Mouse (Mus musculus): Measurements from ENCODE around the gene Fgfr2. TPM values are rescaled to one million over a fixed set of nuclear protein-coding genes. Genes with fewer than 3 reads are reported as not detected.
A peak's percentile ranks its signal among the peaks of the same experiment; 100 is the strongest.

Fgfr2 gene
- polyA plus RNA-seq, 1 experiment from 2014 or later = 47.9 TPM

- H3K9ac ChIP-seq = no peak overlapping the region
- no peak overlapping the region for H3K4me2 ChIP-seq
- H3K27ac ChIP-seq = no peak overlapping the region
- H3K27me3 ChIP-seq = no peaks in the 10 kb centered on the region
- 88% methylated on average over 5 of the region's 5 CpGs for WGBS
- no peak for ATAC-seq
- no peak overlapping the region for H3K4me3 ChIP-seq
- no peaks in the 10 kb centered on the region for H3K9me3 ChIP-seq (replicated peaks)
- no peaks in the 10 kb centered on the region for H3K36me3 ChIP-seq (ENCODE audit: poor library complexity, severe bottlenecking)
- no peaks in the 10 kb centered on the region for H3K4me1 ChIP-seq
Observed at GRCm38 (mm10) chr7:130786708-130787107, 2336.4 kb downstream of the Fgfr2 start.

DNA sequence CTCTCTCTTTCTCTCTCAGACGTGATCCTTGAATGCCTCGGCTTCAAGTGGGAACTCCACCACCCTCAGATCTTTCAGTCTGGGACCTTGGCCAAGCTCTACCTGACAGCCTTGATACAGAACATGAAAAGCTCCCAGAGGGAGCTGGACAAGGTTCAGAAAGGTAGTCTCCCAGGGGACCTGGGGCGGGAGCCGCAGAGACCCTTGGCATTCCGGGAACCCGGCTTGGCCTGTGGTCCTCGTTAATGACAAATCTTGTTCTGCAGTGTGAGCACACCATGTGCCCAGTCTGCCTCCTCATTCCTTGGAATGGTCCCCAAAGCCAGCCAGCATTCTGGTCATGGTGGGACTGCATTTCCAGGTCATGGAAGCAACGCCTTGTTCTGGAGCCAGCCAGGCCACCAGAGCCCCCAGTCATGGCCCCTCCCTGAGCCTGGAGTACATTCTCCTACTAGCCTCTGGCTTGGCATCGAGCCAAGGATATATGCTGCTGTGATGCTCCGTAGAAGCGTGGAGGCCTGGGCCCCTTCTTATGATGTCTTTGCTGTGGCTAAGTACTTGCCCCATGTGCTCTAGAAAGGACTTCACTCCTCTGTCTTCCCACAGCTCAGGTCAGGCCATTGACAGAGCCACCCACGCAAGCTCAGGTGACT lies 2337.1 kb downstream of the Fgfr2 start:
- WGBS = 77% methylated on average over 12 of the region's 12 CpGs

DNA sequence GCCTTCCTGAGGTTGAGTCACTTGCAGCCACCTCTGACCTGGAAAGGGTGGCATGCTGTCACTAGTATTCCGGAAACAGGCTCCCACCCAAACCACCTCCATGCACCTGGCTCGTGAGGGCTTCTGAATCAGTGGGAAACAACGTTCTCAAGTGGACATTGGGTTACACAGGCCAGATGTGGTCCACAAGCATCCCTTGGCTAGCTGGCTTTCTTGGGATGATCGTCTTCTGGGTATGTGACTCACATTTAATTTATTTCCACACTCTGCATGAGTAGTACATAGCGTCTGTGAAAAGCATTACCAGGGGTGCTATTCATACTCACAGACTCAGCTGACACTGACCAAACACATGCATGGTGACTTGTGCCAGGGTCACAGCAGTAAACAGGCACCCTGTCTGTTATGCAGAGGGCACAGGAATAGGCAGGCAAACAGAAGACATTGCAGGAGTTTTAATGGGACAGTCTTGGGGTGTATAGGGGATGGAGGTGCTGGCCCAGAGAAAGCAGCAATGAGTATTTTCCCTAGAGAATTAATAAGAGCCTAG lies 2340.6 kb downstream of the Fgfr2 start:
- H3K27ac ChIP-seq = no peak overlapping the region
- 88% methylated on average over 5 of the region's 5 CpGs for WGBS
- ATAC-seq = no peak
- no peak overlapping the region for H3K4me3 ChIP-seq
- H3K9me3 ChIP-seq (replicated peaks) = no peaks in the 10 kb centered on the region
- no peaks in the 10 kb centered on the region for H3K36me3 ChIP-seq (ENCODE audit: poor library complexity, severe bottlenecking)
- H3K4me2 ChIP-seq = no peak overlapping the region
- no peak overlapping the region for H3K9ac ChIP-seq
- H3K27me3 ChIP-seq = no peaks in the 10 kb centered on the region
- no peaks in the 10 kb centered on the region for H3K4me1 ChIP-seq

More for the DNA sequence above, 2337.1 kb downstream of the Fgfr2 start:
- Histone ChIP-seq H3K4me3 (no peak overlapping the region), H3K27me3 (no peaks in the 10 kb centered on the region), H3K4me2 (no peak overlapping the region), H3K9me3 (replicated peaks) (no peaks in the 10 kb centered on the region), H3K27ac (no peak overlapping the region), H3K9ac (no peak overlapping the region), H3K4me1 (no peaks in the 10 kb centered on the region), H3K36me3 (ENCODE audit: poor library complexity, severe bottlenecking) (no peaks in the 10 kb centered on the region)
- no peak for ATAC-seq

DNA sequence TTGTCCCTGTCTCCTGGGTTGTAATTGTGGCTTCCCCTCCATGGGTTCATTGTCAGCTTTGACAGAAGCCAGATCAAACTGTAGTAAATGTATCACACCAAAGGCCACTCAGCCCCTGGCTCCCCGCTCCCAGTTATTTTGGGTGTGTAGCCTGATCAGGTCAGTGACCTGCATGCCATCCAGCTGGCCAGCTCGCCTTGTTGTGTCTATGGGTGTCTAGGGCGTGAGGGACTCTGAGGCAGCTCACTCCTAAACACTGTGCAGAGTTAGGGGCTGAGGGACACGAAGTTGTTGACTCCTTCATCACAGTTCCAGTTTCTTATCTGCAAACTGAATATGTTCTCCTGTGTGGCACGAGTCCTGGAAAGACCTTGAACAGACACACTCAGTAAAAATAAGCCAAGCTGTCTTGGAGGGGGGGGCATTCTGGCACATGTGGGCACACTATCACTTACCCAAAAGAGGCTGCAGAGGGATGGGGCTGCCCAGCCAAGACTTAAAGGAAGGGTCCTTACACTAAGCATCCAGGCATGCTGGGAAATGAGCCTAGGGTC lies 2342.2 kb downstream of the Fgfr2 start:
- H3K4me1 ChIP-seq = no peaks in the 10 kb centered on the region
- ATAC-seq = no peak
- no peak overlapping the region for H3K9ac ChIP-seq
- no peaks in the 10 kb centered on the region for H3K9me3 ChIP-seq (replicated peaks)
- WGBS = 74% methylated on average over 5 of the region's 5 CpGs
- no peaks in the 10 kb centered on the region for H3K36me3 ChIP-seq (ENCODE audit: poor library complexity, severe bottlenecking)
- no peaks in the 10 kb centered on the region for H3K27me3 ChIP-seq
- H3K27ac ChIP-seq = no peak overlapping the region
- no peak overlapping the region for H3K4me3 ChIP-seq
- H3K4me2 ChIP-seq = no peak overlapping the region

DNA sequence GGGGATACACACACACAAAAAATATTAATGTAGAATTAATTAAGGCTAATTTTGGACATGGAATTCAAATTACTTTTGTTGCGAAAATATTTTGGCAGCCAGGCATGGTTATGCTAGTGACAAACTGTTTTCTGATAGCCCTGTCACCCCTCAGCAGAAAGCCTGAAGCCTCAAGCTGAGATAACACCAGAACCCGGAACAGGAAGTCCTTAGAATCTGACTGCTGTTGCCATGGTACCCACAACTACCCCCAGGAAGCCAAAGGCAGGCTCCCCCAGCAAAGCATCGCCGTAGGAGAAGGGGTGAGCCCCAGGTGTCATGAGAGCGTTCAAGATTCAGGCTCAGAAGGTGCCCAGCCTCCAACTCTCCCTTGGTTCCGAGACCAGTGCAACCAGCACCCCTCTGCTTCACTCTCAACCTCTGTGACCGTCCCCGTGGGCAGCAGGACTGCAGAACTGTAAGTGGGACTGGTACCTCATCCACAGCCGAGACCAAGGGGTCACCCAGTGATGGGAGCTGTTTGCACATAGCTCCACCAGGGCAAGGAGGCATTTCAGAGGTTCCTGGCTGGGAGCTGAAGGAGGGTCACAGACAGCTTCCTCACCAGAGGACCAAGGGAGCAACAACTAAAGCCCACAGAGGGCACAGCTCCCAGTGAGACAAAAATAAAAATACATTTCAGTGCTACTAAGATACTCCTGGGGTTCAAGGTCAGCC lies 2349.1 kb downstream of the Fgfr2 start, which contains the start of gene Btbd16:
Btbd16 (plus strand) TSS at position 156 of the 717 bp plus-strand sequence.
- H3K4me2 ChIP-seq = no peak within 1 kb of the TSS
- H3K9me3 ChIP-seq (replicated peaks) = no peaks in the 10 kb centered on the region
- no peak for ATAC-seq
- WGBS = 60% methylated on average over 9 of the region's 9 CpGs
- no peaks in the 10 kb centered on the region for H3K4me1 ChIP-seq
- H3K36me3 ChIP-seq (ENCODE audit: poor library complexity, severe bottlenecking) = no peaks in the 10 kb centered on the region
- H3K27me3 ChIP-seq = no peaks in the 10 kb centered on the region
- no peak within 1 kb of the TSS for H3K4me3 ChIP-seq
- no peak within 1 kb of the TSS for H3K9ac ChIP-seq
- no peak within 1 kb of the TSS for H3K27ac ChIP-seq

GRCm38 (mm10) chr7:130773171-130773830 lies 2349.8 kb downstream of the Fgfr2 start:
- H3K4me2 ChIP-seq = no peak overlapping the region
- H3K4me1 ChIP-seq = no peaks in the 10 kb centered on the region
- H3K27ac ChIP-seq = no peak overlapping the region
- H3K36me3 ChIP-seq (ENCODE audit: poor library complexity, severe bottlenecking) = no peaks in the 10 kb centered on the region
- no peaks in the 10 kb centered on the region for H3K9me3 ChIP-seq (replicated peaks)
- H3K27me3 ChIP-seq = no peaks in the 10 kb centered on the region
- H3K4me3 ChIP-seq = no peak overlapping the region
- H3K9ac ChIP-seq = no peak overlapping the region
- 67% methylated on average over 11 of the region's 11 CpGs for WGBS
- ATAC-seq = no peak

DNA sequence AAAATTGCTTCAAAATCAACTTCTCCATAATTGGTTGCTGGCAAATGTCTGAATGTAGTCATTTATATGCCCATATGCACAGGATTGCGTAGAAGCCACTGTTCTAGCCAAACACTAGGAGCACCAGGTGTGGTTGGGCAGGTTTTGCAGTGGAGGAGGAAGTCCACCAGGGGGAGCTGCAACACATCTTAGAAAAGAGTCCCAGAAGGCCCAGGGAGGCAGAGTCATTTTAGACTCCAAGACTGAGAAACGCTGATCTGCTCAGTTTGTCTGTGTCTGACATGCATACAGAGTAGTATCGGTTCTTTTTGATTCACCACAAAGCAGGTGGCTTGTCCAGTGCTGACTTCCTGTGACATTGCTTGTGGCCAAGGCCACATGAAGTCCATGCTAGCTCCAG lies 2352.4 kb downstream of the Fgfr2 start:
- H3K27ac ChIP-seq = no peak overlapping the region
- H3K4me1 ChIP-seq = no peaks in the 10 kb centered on the region
- H3K27me3 ChIP-seq = no peaks in the 10 kb centered on the region
- ATAC-seq = no peak
- 41% methylated on average over 3 of the region's 3 CpGs for WGBS
- no peak overlapping the region for H3K9ac ChIP-seq
- H3K4me3 ChIP-seq = no peak overlapping the region
- no peaks in the 10 kb centered on the region for H3K9me3 ChIP-seq (replicated peaks)
- H3K4me2 ChIP-seq = no peak overlapping the region
- H3K36me3 ChIP-seq (ENCODE audit: poor library complexity, severe bottlenecking) = peaks cover 14% of the 10 kb centered on the region

GRCm38 (mm10) chr7:130768151-130768550 lies 2355.0 kb downstream of the Fgfr2 start:
- Histone ChIP-seq H3K4me2 (no peak overlapping the region), H3K9ac (no peak overlapping the region), H3K4me1 (no peaks in the 10 kb centered on the region), H3K4me3 (no peak overlapping the region), H3K36me3 (ENCODE audit: poor library complexity, severe bottlenecking) (peaks cover 35% of the 10 kb centered on the region), H3K9me3 (replicated peaks) (no peaks in the 10 kb centered on the region), H3K27ac (no peak overlapping the region), H3K27me3 (no peaks in the 10 kb centered on the region)
- no peak for ATAC-seq
- 82% methylated on average over 4 of the region's 4 CpGs for whole genome bisulfite sequencing

DNA sequence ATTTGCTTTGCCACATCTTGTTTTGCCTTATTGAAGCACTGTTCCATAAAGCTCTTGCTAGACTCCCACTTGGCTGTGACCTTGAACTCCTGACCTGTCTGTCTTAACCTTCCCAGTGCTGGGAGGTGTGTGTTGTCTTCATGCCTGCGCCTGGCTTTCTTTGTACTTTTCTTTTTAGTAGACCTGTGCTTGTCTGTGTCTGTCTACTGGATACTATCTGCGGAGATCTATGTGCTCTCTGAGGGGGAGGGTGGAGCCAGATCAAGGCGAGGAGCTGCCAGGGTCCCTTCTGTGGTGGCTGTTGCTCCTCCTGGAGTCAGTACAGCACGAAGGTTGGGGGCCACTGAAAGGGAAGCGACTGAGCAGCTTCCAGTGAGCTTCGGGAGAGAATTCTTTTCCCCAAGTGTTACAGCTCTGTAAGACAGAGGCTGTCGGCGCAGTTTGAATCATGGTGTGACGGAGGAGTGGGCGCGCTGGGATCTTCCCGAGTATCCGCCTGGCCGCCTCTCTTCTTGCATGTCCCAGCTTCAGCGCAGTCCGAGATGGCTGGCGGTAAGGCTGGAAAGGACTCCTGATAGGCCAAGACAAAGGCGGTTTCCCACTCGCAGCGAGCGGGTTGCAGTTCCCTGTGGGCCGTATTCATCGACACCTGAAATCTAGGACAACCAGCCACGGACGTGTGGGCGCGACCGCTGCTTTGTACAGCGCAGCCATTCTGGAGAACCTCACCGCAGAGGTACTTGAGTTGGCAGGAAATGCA lies 2356.6 kb downstream of the Fgfr2 start:
- WGBS = 79% methylated on average over 30 of the region's 30 CpGs
- Histone ChIP-seq H3K36me3 (ENCODE audit: poor library complexity, severe bottlenecking) (peaks cover 37% of the 10 kb centered on the region), H3K9ac (no peak overlapping the region), H3K4me3 (no peak overlapping the region), H3K27ac (no peak overlapping the region), H3K4me1 (peaks cover 4% of the 10 kb centered on the region; the same call in 1 of the 2 replicates), H3K9me3 (replicated peaks) (no peaks in the 10 kb centered on the region), H3K4me2 (no peak overlapping the region), H3K27me3 (no peaks in the 10 kb centered on the region)
- no peak for ATAC-seq

DNA sequence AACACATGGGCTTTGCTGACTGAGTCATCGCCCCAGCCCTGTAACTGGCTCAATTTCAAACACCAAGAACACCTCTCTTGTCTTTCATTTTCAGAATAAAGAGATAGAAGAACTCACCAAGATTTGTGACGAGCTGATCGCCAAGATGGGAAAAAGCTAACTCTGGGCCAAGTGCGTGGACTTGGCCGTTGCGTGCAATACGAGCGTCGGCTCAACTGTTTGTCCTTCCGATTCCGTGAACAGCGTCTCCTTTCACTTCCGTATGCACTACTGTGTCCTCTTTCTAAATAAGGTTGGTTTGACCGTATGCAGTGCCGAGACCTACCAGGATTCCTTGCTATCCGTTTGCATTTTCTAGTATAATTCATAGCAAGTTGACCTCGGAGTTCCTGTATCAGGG lies 2359.0 kb downstream of the Fgfr2 start:
- no peaks in the 10 kb centered on the region for H3K27me3 ChIP-seq
- H3K4me2 ChIP-seq = no peak overlapping the region
- peaks cover 4% of the 10 kb centered on the region; the same call in 1 of the 2 replicates for H3K4me1 ChIP-seq
- no peak overlapping the region for H3K9ac ChIP-seq
- H3K9me3 ChIP-seq (replicated peaks) = no peaks in the 10 kb centered on the region
- H3K27ac ChIP-seq = no peak overlapping the region
- no peak for ATAC-seq
- H3K36me3 ChIP-seq (ENCODE audit: poor library complexity, severe bottlenecking) = peaks cover 59% of the 10 kb centered on the region
- 97% methylated on average over 17 of the region's 17 CpGs for WGBS
- no peak overlapping the region for H3K4me3 ChIP-seq

DNA sequence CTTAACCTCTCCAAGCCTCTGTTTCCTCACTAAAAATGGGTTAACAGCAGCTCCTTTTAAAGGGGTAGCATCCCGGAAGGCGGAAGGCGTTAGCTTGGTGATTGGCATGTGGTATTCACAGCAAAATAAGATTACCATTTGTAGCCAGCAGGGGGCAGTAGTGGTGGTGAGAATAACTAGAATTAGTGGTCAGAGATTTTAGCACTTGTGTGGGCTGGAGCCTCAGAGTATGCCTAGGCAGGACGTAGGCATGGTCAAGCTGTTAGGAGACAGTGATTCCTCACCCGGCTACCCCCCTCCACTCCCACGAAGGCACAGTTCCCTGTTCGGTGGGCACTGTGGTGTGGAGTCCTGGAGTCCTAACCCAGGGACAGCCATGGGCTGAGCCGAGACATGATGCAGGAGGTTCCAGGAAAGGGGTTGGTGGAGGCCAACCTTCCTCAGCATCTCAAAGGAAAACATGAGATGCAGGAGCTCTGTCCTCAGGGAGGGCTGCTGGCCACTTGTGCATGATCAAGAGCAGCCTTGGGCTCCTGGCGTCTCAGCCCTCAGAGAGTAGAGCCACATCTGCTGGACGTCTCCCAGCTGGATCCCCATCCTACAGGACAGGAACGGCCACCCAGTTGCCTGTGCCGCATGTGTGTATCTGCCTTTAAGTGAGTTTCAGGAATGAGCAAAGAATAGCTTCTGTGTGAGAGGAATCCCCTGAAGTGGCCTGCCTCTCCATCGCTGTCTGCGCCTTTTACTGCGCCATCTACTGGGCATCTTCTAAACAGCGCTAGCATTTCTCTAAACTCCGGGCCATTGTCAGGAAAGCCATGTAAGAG lies 2360.9 kb downstream of the Fgfr2 start:
- Histone ChIP-seq H3K27ac (peak overlapping the region; percentile 33; the same call in 1 of the 2 replicates), H3K4me1 (peaks cover 4% of the 10 kb centered on the region; the same call in 1 of the 2 replicates), H3K4me2 (no peak overlapping the region), H3K27me3 (no peaks in the 10 kb centered on the region), H3K4me3 (no peak overlapping the region), H3K9me3 (replicated peaks) (no peaks in the 10 kb centered on the region), H3K9ac (no peak overlapping the region), H3K36me3 (ENCODE audit: poor library complexity, severe bottlenecking) (peaks cover 77% of the 10 kb centered on the region)
- WGBS = 32% methylated on average over 17 of the region's 17 CpGs
- ATAC-seq = peak; percentile 77

Measured in forebrain, embryonic 13.5 days (tissue).